Mouse (Mus musculus) regulatory T cell (primary cell): ENCODE measurements around the gene Tedc2.

Experiments used
- in situ Hi-C: fragments of 300-600 bp; cut with MboI, MseI; formaldehyde crosslinking; loops from one replicate; pipeline ENCODE4 v1.15.1; 2025; ENCODE audit warnings: high pct_unique_total_duplicates

The Tedc2 gene

DNA sequence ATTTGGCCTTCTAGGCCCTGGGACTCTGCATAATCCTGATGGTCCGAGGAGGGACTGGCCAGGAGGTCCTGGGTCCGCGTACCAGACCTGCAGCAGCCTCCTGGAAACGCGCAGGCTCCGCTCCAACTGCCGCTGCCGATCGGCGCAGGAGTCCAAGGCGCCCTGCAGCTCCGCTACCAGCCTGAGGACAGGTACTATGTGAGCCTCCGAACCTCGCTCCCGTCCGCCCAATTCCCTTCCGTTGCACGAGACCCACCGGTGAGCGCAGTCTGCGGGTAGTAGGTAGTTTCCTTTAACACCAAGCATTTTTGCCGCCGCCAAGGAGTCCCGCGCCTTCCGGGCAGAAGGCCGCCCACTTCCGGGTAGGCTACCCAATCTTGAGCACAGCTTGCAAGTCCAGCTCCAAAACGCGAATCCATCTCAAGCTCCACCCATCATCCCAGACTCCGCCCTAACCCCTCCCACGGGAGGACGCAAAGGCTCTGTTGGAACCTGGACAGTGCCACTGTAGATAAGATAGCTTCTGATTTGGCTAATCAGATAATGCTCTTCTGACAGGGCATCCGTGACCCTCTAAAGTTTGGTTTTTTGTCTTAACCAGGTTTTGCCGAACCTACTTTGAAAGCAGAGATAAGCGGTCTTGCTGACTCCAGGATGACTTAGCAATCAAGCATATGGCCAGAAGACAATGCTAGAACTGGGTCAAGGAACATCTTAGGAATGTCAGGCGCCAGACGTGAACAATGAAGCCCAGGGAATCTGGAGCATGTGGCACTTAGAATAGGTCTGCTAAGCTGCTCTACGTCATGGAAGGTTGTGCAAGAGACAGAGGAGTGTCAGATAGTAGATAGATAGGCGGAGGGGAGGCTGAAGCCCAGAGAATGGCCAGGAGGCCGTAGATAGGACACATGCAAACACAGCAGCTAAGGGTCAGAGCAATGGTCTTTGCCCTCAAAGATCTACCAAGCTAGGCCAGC, at the start of gene Tedc2:
Gene Tedc2, minus strand, starts transcription at position 417 of the 977 bp plus-strand sequence.
- in situ Hi-C loops = no loop called here

GRCm38 (mm10) chr17:24267133-24267532, 46.5 kb upstream of the Tedc2 start:
- in situ Hi-C loops = no loop called here

DNA sequence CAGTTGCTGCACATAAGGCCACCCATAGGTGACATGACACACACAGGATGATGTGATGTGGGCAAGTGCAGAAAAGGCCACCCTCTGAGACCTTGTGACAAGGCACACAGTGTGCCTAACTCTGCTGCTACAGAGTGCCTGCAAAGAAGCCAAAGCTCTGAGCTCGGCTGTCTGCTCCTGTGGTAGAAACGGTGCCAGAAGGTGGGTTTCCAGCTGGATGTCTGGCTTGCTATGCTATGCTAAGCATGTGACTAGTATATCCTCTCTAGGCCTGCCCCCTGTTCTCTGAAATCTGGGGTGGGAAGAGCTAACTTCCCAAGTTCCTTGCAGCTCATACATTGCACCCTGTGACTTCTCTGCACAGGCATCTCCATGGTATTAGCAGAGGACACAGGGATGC, 44.1 kb upstream of the Tedc2 start:
- in situ Hi-C loops = no loop called here

GRCm38 (mm10) chr17:24260516-24260915, 39.9 kb upstream of the Tedc2 start:
- in situ Hi-C loops = no loop called here

DNA sequence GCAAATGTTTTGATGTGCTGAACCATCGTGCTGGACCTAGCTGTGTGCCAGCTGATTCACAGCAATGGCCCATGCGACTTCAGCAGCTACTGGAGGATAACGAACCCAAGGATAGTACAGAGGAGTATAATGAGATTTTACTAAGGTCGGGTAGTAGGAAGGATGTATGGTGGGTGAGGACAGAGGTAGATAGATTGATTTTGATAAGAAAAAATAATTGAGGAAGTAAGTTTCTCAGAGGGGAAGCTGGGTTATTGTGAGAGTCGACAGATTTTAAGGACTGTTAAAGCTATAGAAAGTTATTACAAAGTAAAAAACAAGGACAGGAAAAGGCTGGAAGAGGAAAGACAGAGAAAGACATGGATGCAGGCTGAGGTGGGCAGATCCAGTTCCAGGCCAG, 39.1 kb upstream of the Tedc2 start:
- in situ Hi-C loops = no loop called here

DNA sequence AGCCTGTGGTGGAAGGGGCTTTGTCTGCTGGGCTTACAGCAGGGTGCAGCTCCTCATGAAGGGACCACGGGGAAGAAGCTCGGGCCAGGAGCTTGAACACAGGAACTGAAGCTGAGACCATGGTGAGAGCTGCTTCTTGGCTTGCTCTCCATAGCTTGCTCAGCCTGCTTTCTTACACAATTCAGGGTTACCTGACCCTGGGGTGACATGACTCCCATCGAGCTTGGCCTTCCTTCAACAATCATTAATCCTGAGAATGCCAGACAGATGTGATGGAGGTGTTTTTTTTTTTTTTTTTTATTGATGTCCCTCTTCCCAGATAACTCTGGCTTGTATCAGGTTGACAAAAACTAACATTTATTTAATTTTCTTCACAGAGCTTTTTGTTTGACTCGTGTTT, 38.3 kb upstream of the Tedc2 start:
- in situ Hi-C loops = no loop called here

- in situ Hi-C loops = no loop called here
Measured at GRCm38 (mm10) chr17:24252329-24252728, 31.7 kb upstream of the Tedc2 start.

GRCm38 (mm10) chr17:24251320-24252069, 30.8 kb upstream of the Tedc2 start, which contains the start of gene Ccnf:
TSS of gene Ccnf (minus strand) at chr17:24251484.
- in situ Hi-C loops = no loop called here

DNA sequence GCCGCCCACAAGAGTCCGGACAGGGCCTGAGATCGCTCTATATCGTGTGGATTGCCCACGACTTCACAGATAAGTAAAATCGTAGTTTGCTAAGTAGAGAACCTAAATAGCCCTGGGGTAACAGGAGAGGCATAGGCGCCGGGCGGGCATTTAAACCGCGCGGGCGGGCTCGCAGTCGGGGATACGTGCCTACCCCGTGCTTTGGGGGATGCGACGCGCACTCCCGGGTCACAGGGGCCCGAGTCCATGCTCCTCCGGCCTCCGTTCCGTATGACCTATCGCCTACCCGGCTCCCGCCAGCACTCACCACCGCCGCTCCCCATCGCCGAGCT, 30.3 kb upstream of the Tedc2 start:
- in situ Hi-C loops = no loop called here

DNA sequence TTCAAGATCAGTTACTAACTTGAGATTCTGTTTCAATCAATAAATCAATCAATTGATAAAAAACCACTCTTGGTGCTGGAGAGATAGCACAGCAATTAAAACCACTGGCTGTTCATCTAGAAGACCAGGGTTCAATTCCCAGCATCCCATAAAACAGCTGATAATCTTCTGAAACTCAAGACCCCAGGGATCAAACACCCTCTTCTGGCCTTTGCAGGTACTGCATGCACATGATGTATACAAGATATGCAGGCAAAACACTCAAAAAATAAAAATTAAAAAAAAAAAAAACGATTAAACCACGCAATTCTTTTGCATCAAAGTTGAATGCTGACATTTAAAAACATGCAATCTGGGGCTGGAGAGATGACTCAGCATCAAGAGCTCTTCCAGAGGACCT, 28.0 kb upstream of the Tedc2 start:
- in situ Hi-C loops = loop anchor here (5.0 kb wide), 1 partner anchor 101 kb away; no protein-coding TSS in a partner anchor

- in situ Hi-C loops = no loop called here
Measured at GRCm38 (mm10) chr17:24244061-24244460, 23.4 kb upstream of the Tedc2 start.

- in situ Hi-C loops = no loop called here
Measured at GRCm38 (mm10) chr17:24243311-24243969, 22.8 kb upstream of the Tedc2 start.

- in situ Hi-C loops = no loop called here
Measured at GRCm38 (mm10) chr17:24236921-24237320, 16.3 kb upstream of the Tedc2 start.

- in situ Hi-C loops = no loop called here
Measured at GRCm38 (mm10) chr17:24236479-24236878, 15.8 kb upstream of the Tedc2 start.

DNA sequence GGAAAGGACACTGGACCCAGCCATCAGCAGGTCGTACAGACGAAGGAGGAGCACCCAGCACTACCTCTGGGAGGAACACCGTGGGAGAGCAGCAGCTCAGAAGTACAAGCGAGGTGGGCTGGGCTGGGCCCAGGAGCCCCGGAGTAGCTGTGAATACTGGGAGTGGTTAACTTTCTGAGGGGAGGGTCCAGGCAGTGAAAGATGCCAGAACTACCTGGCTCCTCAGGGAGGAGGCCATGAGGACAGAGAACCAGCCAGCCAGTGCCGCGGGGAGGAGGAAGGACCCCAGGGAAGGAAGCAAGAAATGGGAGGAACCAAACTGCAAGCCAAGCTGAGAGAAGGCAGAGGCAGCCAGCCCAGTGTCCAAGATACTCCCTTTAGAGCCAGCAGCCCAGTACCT, 7.3 kb upstream of the Tedc2 start:
- in situ Hi-C loops = no loop called here

DNA sequence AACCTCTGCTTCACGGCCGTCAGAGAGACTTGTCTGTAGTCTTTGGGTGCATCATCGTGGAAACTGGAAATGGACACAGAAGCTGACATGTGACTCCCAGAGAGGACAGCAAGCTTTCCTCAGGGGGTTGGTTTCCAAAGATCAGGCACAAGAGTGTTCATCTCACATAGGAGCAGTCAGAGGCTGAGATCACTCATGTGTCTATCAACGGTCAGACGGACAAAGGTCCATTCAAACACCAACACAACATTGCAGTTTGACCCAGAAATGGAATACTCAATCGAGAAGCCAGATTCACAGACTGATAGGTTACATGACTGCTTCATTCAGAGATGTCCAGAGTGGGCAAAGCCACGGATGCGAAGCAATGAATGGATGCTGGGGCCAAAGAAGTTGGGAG, 6.1 kb upstream of the Tedc2 start:
- in situ Hi-C loops = no loop called here

DNA sequence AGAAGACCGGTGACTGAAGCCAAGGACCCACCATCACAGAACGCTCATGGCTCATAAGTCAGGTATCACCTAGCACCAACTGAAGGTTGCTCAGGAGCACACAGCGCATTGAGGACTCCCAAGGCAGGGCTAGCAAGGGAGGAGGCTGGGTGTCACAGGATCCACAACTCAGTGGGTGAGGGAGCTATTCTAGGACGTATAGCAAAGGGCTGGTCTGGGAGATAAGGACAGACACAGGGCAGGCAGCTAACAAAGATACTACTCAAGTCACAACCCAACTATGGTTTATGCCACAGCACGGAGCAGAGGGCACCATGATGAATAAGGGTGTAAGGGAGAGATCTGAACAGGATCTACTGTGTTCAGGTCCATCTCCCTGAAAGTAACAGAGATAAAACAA, 5.2 kb upstream of the Tedc2 start:
- in situ Hi-C loops = no loop called here

DNA sequence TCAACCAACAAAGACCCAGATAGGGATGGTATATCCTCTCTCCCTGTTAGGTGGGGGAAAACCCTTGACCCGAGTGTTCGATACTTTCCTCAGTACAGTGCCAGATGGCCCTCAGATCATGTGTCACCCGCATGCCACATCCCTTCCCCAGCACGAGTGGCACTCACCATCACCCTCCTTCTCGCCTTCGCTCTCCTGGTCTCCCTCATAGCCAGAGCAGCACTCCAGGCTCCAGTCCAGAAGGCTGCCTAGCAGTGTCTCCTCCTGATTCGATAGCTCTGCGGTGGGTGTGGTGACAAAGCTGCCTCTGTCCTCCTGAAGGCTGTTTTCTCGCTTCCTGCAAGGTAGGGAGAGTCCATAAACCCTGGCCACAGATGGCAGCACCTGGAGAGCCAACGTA, 4.1 kb upstream of the Tedc2 start:
- in situ Hi-C loops = no loop called here

DNA sequence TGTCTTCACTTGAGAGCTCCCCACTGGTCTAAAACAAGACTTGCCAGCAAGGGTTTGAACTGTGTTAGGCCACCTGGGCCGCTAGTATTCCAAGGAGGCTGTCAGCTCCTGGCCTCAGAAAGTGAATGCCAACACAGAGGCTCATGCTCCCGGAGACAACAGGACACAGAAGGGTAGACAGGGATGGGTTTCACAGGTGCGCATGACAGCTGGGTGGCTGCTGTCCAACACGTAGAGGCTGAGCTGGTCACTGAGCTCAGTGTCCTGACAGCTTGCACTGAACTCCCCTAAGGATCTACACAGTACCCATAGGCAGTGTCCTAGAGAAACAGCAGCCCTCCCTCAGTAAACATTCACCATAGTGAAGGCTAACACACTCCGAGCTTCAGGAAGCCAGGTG, 2.9 kb upstream of the Tedc2 start:
- in situ Hi-C loops = no loop called here

GRCm38 (mm10) chr17:24222653-24223052, 2.0 kb upstream of the Tedc2 start:
- in situ Hi-C loops = no loop called here

DNA sequence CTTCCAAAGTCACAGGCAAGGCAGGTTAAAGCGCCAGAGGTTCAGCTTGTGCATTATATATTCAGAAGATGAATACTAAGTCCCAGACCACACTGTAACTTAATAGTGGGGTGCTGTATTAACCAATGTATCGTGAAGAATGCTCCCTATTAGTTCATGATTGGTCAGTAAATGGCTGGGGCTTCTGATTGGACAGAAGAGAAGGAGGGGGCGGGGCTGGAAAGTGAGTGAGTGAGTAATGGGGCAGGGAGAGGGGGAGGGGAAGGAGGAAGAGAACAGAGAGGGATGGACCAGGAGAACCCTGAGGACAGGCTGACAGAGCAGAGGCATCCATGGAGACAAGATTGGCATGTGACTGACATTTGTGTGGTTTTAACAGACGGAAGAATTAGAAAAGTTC, 3.8 kb downstream of the Tedc2 start:
- in situ Hi-C loops = no loop called here

GRCm38 (mm10) chr17:24213186-24213585, 7.5 kb downstream of the Tedc2 start:
- in situ Hi-C loops = no loop called here
